Mouse (Mus musculus) limb, embryonic 15.5 days (tissue): Measurements from ENCODE around the gene Stn1. TPM values are rescaled to one million over a fixed set of nuclear protein-coding genes. Genes with fewer than 3 reads are reported as not detected.

Experiments used
- ATAC-seq: fragments of 200-750 bp; cut with Nextera tagmentation; 2 replicates; pipeline ENCODE4 v1.8.0; 2017; ENCODE audit warnings: low read depth, moderate TSS enrichment; ENCODE audit not compliant: insufficient number of reproducible peaks, low FRiP score, low TSS enrichment
- H3K27ac ChIP-seq: fragments of 300-500 bp; sonication (generic); 2 replicates; pipeline ENCODE4 v1.5.1; 2015; ENCODE audit warnings: moderate library complexity, mild to moderate bottlenecking, inconsistent platforms
- H3K27me3 ChIP-seq: fragments of 300-500 bp; sonication (generic); 2 replicates; pipeline ENCODE4 v1.6.1; 2015; ENCODE audit warnings: inconsistent platforms
- H3K36me3 ChIP-seq: fragments of 300-500 bp; sonication (generic); 2 replicates; pipeline ENCODE4 v1.6.1; 2015; ENCODE audit warnings: inconsistent platforms
- H3K4me1 ChIP-seq: fragments of 300-500 bp; sonication (generic); 2 replicates; pipeline ENCODE4 v1.6.1; 2015; ENCODE audit warnings: inconsistent platforms
- H3K4me2 ChIP-seq: fragments of 300-500 bp; sonication (generic); 2 replicates; pipeline ENCODE4 v1.6.1; 2015; ENCODE audit warnings: mild to moderate bottlenecking, inconsistent platforms
- H3K4me3 ChIP-seq: fragments of 300-500 bp; sonication (generic); 2 replicates; pipeline ENCODE4 v1.5.1; 2015; ENCODE audit warnings: mild to moderate bottlenecking, inconsistent platforms
- H3K9ac ChIP-seq: fragments of 300-500 bp; sonication (generic); 2 replicates; pipeline ENCODE4 v1.6.1; 2015; ENCODE audit warnings: inconsistent platforms
- H3K9me3 ChIP-seq: fragments of 300-500 bp; sonication (generic); 2 replicates; pipeline ENCODE4 v1.6.1; 2016; ENCODE audit warnings: inconsistent platforms
- WGBS: fragments of 180-500 bp; shearing (Covaris S2); methylation state at CpG from one replicate; pipeline ENCODE4 v1.1.7; 2015; 5-methylcytosine and 5-hydroxymethylcytosine counted together
- polyA plus RNA-seq: library from polyadenylated mRNA; unstranded; fragments of >200 nt; fragmentation: Nextera tagmentation; extraction: Ambion mirVana; gene quantifications from 2 replicates; pipeline ENCODE4 v1.2.1, GENCODE M21; 2015

The Stn1 gene
- polyA plus RNA-seq, 1 experiment from 2014 or later = 52.2 TPM

GRCm38 (mm10) chr19:47489233-47489632, 48.1 kb downstream of the Stn1 start:
- WGBS = 85% methylated on average over 3 of the region's 3 CpGs
- Histone ChIP-seq H3K27ac (no peak overlapping the region), H3K4me1 (peaks cover 23% of the 10 kb centered on the region), H3K9me3 (no peaks in the 10 kb centered on the region), H3K4me2 (no peak overlapping the region), H3K4me3 (no peak overlapping the region), H3K36me3 (no peaks in the 10 kb centered on the region), H3K9ac (no peak overlapping the region), H3K27me3 (no peaks in the 10 kb centered on the region)
- no peak for ATAC-seq

GRCm38 (mm10) chr19:47488250-47488649, 49.1 kb downstream of the Stn1 start:
- Histone ChIP-seq H3K9ac (no peak overlapping the region), H3K4me1 (peaks cover 18% of the 10 kb centered on the region), H3K9me3 (no peaks in the 10 kb centered on the region), H3K27me3 (no peaks in the 10 kb centered on the region), H3K4me2 (no peak overlapping the region), H3K36me3 (no peaks in the 10 kb centered on the region), H3K4me3 (no peak overlapping the region), H3K27ac (no peak overlapping the region)
- no peak for ATAC-seq
- 36% methylated on average over 4 of the region's 4 CpGs for WGBS

GRCm38 (mm10) chr19:47487572-47487971, 49.7 kb downstream of the Stn1 start:
- H3K4me3 ChIP-seq = no peak overlapping the region
- ATAC-seq = no peak
- H3K36me3 ChIP-seq = no peaks in the 10 kb centered on the region
- no peaks in the 10 kb centered on the region for H3K27me3 ChIP-seq
- H3K9me3 ChIP-seq = no peaks in the 10 kb centered on the region
- peaks cover 11% of the 10 kb centered on the region for H3K4me1 ChIP-seq
- no peak overlapping the region for H3K9ac ChIP-seq
- H3K4me2 ChIP-seq = no peak overlapping the region
- WGBS = 77% methylated on average over 9 of the region's 9 CpGs
- no peak overlapping the region for H3K27ac ChIP-seq

GRCm38 (mm10) chr19:47485997-47486566, 51.2 kb downstream of the Stn1 start:
- no peaks in the 10 kb centered on the region for H3K9me3 ChIP-seq
- H3K36me3 ChIP-seq = no peaks in the 10 kb centered on the region
- 31% methylated on average over 9 of the region's 9 CpGs for WGBS
- no peaks in the 10 kb centered on the region for H3K27me3 ChIP-seq
- no peak overlapping the region for H3K4me2 ChIP-seq
- H3K27ac ChIP-seq = peak overlapping the region; percentile 63; the same call in 1 of the 2 replicates
- no peak overlapping the region for H3K4me3 ChIP-seq
- peaks cover 10% of the 10 kb centered on the region for H3K4me1 ChIP-seq
- H3K9ac ChIP-seq = no peak overlapping the region
- ATAC-seq = no peak

- Histone ChIP-seq H3K27me3 (no peaks in the 10 kb centered on the region), H3K9me3 (no peaks in the 10 kb centered on the region), H3K27ac (no peak overlapping the region), H3K36me3 (no peaks in the 10 kb centered on the region), H3K4me1 (peaks cover 10% of the 10 kb centered on the region), H3K4me3 (no peak overlapping the region), H3K4me2 (no peak overlapping the region), H3K9ac (no peak overlapping the region)
- 80% methylated on average over 3 of the region's 3 CpGs for WGBS
- ATAC-seq = no peak
These were observed 53.2 kb downstream of the Stn1 start for GRCm38 (mm10) chr19:47484110-47484509.

- Histone ChIP-seq H3K27ac (no peak overlapping the region), H3K36me3 (no peaks in the 10 kb centered on the region), H3K27me3 (no peaks in the 10 kb centered on the region), H3K4me1 (peaks cover 10% of the 10 kb centered on the region), H3K9me3 (no peaks in the 10 kb centered on the region), H3K4me2 (no peak overlapping the region), H3K4me3 (no peak overlapping the region), H3K9ac (no peak overlapping the region)
- ATAC-seq = no peak
- 64% methylated on average over 3 of the region's 3 CpGs for WGBS
These were observed 54.0 kb downstream of the Stn1 start for GRCm38 (mm10) chr19:47483346-47483745.

- no peak overlapping the region for H3K9ac ChIP-seq
- H3K27ac ChIP-seq = no peak overlapping the region
- no peak overlapping the region for H3K4me3 ChIP-seq
- WGBS = 76% methylated on average over 3 of the region's 3 CpGs
- no peaks in the 10 kb centered on the region for H3K27me3 ChIP-seq
- H3K36me3 ChIP-seq = no peaks in the 10 kb centered on the region
- H3K9me3 ChIP-seq = no peaks in the 10 kb centered on the region
- no peak for ATAC-seq
- peaks cover 6% of the 10 kb centered on the region; the same call in 1 of the 2 replicates for H3K4me1 ChIP-seq
- no peak overlapping the region for H3K4me2 ChIP-seq
These were observed 63.9 kb downstream of the Stn1 start for GRCm38 (mm10) chr19:47473453-47473852.

- H3K4me2 ChIP-seq = no peak overlapping the region
- no peak overlapping the region for H3K9ac ChIP-seq
- ATAC-seq = no peak
- H3K4me3 ChIP-seq = no peak overlapping the region
- H3K36me3 ChIP-seq = no peaks in the 10 kb centered on the region
- no peaks in the 10 kb centered on the region for H3K27me3 ChIP-seq
- H3K9me3 ChIP-seq = no peaks in the 10 kb centered on the region
- WGBS = 37% methylated on average over 15 of the region's 15 CpGs
- no peak overlapping the region for H3K27ac ChIP-seq
- peaks cover 6% of the 10 kb centered on the region; the same call in 1 of the 2 replicates for H3K4me1 ChIP-seq
These were observed 64.4 kb downstream of the Stn1 start for GRCm38 (mm10) chr19:47472881-47473400.

- Histone ChIP-seq H3K9ac (no peak overlapping the region), H3K4me1 (peaks cover 6% of the 10 kb centered on the region; the same call in 1 of the 2 replicates), H3K4me3 (no peak overlapping the region), H3K27me3 (no peaks in the 10 kb centered on the region), H3K36me3 (no peaks in the 10 kb centered on the region), H3K4me2 (no peak overlapping the region), H3K9me3 (no peaks in the 10 kb centered on the region), H3K27ac (no peak overlapping the region)
- 87% methylated on average over 4 of the region's 4 CpGs for WGBS
- no peak for ATAC-seq
These were observed 65.5 kb downstream of the Stn1 start for GRCm38 (mm10) chr19:47471808-47472207.

GRCm38 (mm10) chr19:47468750-47469149, 68.6 kb downstream of the Stn1 start:
- H3K36me3 ChIP-seq = no peaks in the 10 kb centered on the region
- H3K27me3 ChIP-seq = no peaks in the 10 kb centered on the region
- H3K4me1 ChIP-seq = peaks cover 12% of the 10 kb centered on the region
- WGBS = 58% methylated on average over 3 of the region's 3 CpGs
- no peak overlapping the region for H3K4me2 ChIP-seq
- H3K27ac ChIP-seq = no peak overlapping the region
- H3K9ac ChIP-seq = no peak overlapping the region
- no peaks in the 10 kb centered on the region for H3K9me3 ChIP-seq
- no peak overlapping the region for H3K4me3 ChIP-seq
- no peak for ATAC-seq

- H3K4me2 ChIP-seq = no peak overlapping the region
- no peaks in the 10 kb centered on the region for H3K9me3 ChIP-seq
- H3K4me3 ChIP-seq = no peak overlapping the region
- H3K27ac ChIP-seq = no peak overlapping the region
- H3K36me3 ChIP-seq = no peaks in the 10 kb centered on the region
- peaks cover 23% of the 10 kb centered on the region for H3K4me1 ChIP-seq
- H3K27me3 ChIP-seq = no peaks in the 10 kb centered on the region
- ATAC-seq = no peak
- H3K9ac ChIP-seq = no peak overlapping the region
- WGBS = 62% methylated on average over 8 of the region's 8 CpGs
These were observed 70.5 kb downstream of the Stn1 start for GRCm38 (mm10) chr19:47466775-47467174.

GRCm38 (mm10) chr19:47465467-47465866, 71.8 kb downstream of the Stn1 start:
- H3K4me1 ChIP-seq = peaks cover 31% of the 10 kb centered on the region
- WGBS = 56% methylated on average over 9 of the region's 9 CpGs
- H3K9me3 ChIP-seq = no peaks in the 10 kb centered on the region
- H3K4me3 ChIP-seq = no peak overlapping the region
- H3K36me3 ChIP-seq = no peaks in the 10 kb centered on the region
- no peak for ATAC-seq
- no peaks in the 10 kb centered on the region for H3K27me3 ChIP-seq
- H3K4me2 ChIP-seq = no peak overlapping the region
- no peak overlapping the region for H3K27ac ChIP-seq
- no peak overlapping the region for H3K9ac ChIP-seq
